Mouse (Mus musculus): ENCODE data around the gene Olfr344.

DNA sequence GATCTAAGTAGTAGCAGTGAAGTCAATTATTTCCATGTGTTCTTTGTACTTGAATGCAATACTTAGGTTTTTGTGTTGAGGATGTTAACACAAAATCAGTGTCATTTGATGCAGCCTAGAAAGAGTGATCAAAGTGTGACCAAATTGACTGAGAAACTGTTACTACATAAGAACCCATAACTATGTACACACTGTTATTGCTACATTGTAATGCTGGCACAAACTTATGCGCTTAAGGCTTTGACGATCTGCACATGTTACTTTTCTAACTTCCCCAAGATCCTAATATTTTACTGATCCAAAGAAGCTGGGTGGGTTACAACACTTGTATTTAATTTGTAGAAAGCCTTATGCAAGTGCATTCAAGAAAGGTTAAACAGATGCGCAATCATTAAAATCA, 1.4 kb downstream of the Olfr344 start:
- TF ChIP-seq CTCF (IDR thresholded peaks at IDR 0.05), result no peak
- no peak for TF ChIP-seq EP300 (IDR thresholded peaks at IDR 0.05)

Measured in lung, postnatal 0 days (tissue).